Mouse (Mus musculus): ENCODE data around the gene Golph3l. TPM values are rescaled to one million over a fixed set of nuclear protein-coding genes. Genes with fewer than 3 reads are reported as not detected.

The Golph3l gene
- polyA plus RNA-seq, 1 experiment: 15.5 TPM

GRCm38 (mm10) chr3:95660788-95661478 is 72.2 kb downstream of the Golph3l start:
- Histone ChIP-seq H3K4me1 (ENCODE audit: control insufficient read depth, insufficient read depth, low read length) (peaks cover 15% of the 10 kb centered on the region), H3K27ac (ENCODE audit: insufficient read depth, low read length) (no peak overlapping the region), H3K4me3 (ENCODE audit: insufficient read depth, low read length) (peak overlapping the region; percentile 83; the same call in 1 of the 2 replicates)
- TF ChIP-seq CTCF (IDR thresholded peaks at IDR 0.05; ENCODE audit: extremely low read depth, insufficient read depth, low read length): no peak
- no peak for TF ChIP-seq POLR2A (IDR thresholded peaks at IDR 0.05; ENCODE audit: extremely low read depth, insufficient read depth, low read length)

GRCm38 (mm10) chr3:95661945-95662715 is 73.4 kb downstream of the Golph3l start:
- Histone ChIP-seq H3K27ac (ENCODE audit: insufficient read depth, low read length) (no peak overlapping the region), H3K4me3 (ENCODE audit: insufficient read depth, low read length) (no peak overlapping the region), H3K4me1 (ENCODE audit: control insufficient read depth, insufficient read depth, low read length) (peaks cover 15% of the 10 kb centered on the region)
- TF ChIP-seq CTCF (IDR thresholded peaks at IDR 0.05; ENCODE audit: extremely low read depth, insufficient read depth, low read length): no peak
- TF ChIP-seq POLR2A (IDR thresholded peaks at IDR 0.05; ENCODE audit: extremely low read depth, insufficient read depth, low read length): no peak

- TF ChIP-seq CTCF (IDR thresholded peaks at IDR 0.05; ENCODE audit: extremely low read depth, insufficient read depth, low read length): no peak
- Histone ChIP-seq H3K27ac (ENCODE audit: insufficient read depth, low read length) (no peak overlapping the region), H3K4me3 (ENCODE audit: insufficient read depth, low read length) (no peak overlapping the region), H3K4me1 (ENCODE audit: control insufficient read depth, insufficient read depth, low read length) (peaks cover 18% of the 10 kb centered on the region)
Observed at GRCm38 (mm10) chr3:95662724-95663449, 74.2 kb downstream of the Golph3l start.

GRCm38 (mm10) chr3:95663486-95663885 is 74.8 kb downstream of the Golph3l start:
- no peak overlapping the region for H3K27ac ChIP-seq (ENCODE audit: insufficient read depth, low read length)
- TF ChIP-seq CTCF (IDR thresholded peaks at IDR 0.05; ENCODE audit: extremely low read depth, insufficient read depth, low read length): no peak
- TF ChIP-seq POLR2A (IDR thresholded peaks at IDR 0.05; ENCODE audit: extremely low read depth, insufficient read depth, low read length): no peak
- H3K4me3 ChIP-seq (ENCODE audit: insufficient read depth, low read length): no peak overlapping the region
- peaks cover 18% of the 10 kb centered on the region for H3K4me1 ChIP-seq (ENCODE audit: control insufficient read depth, insufficient read depth, low read length)

GRCm38 (mm10) chr3:95663969-95664608 is 75.4 kb downstream of the Golph3l start:
- Histone ChIP-seq H3K4me1 (ENCODE audit: control insufficient read depth, insufficient read depth, low read length) (peaks cover 18% of the 10 kb centered on the region), H3K4me3 (ENCODE audit: insufficient read depth, low read length) (no peak overlapping the region), H3K27ac (ENCODE audit: insufficient read depth, low read length) (no peak overlapping the region)
- TF ChIP-seq CTCF (IDR thresholded peaks at IDR 0.05; ENCODE audit: extremely low read depth, insufficient read depth, low read length) (no peak), POLR2A (IDR thresholded peaks at IDR 0.05; ENCODE audit: extremely low read depth, insufficient read depth, low read length) (no peak)

GRCm38 (mm10) chr3:95664940-95665352 is 76.2 kb downstream of the Golph3l start:
- Histone ChIP-seq H3K27ac (ENCODE audit: insufficient read depth, low read length) (no peak overlapping the region), H3K4me1 (ENCODE audit: control insufficient read depth, insufficient read depth, low read length) (peaks cover 18% of the 10 kb centered on the region), H3K4me3 (ENCODE audit: insufficient read depth, low read length) (no peak overlapping the region)
- no peak for TF ChIP-seq CTCF (IDR thresholded peaks at IDR 0.05; ENCODE audit: extremely low read depth, insufficient read depth, low read length)
- no peak for TF ChIP-seq POLR2A (IDR thresholded peaks at IDR 0.05; ENCODE audit: extremely low read depth, insufficient read depth, low read length)

- H3K27ac ChIP-seq (ENCODE audit: insufficient read depth, low read length): no peak overlapping the region
- TF ChIP-seq CTCF (IDR thresholded peaks at IDR 0.05; ENCODE audit: extremely low read depth, insufficient read depth, low read length) (no peak), POLR2A (IDR thresholded peaks at IDR 0.05; ENCODE audit: extremely low read depth, insufficient read depth, low read length) (no peak)
- H3K4me1 ChIP-seq (ENCODE audit: control insufficient read depth, insufficient read depth, low read length): peaks cover 13% of the 10 kb centered on the region
- no peak overlapping the region for H3K4me3 ChIP-seq (ENCODE audit: insufficient read depth, low read length)
Observed at GRCm38 (mm10) chr3:95666124-95666844, 77.5 kb downstream of the Golph3l start.

- H3K4me1 ChIP-seq (ENCODE audit: control insufficient read depth, insufficient read depth, low read length): peaks cover 10% of the 10 kb centered on the region
- no peak overlapping the region for H3K4me3 ChIP-seq (ENCODE audit: insufficient read depth, low read length)
- TF ChIP-seq CTCF (IDR thresholded peaks at IDR 0.05; ENCODE audit: extremely low read depth, insufficient read depth, low read length): no peak
- TF ChIP-seq POLR2A (IDR thresholded peaks at IDR 0.05; ENCODE audit: extremely low read depth, insufficient read depth, low read length): no peak
- H3K27ac ChIP-seq (ENCODE audit: insufficient read depth, low read length): peak overlapping the region; percentile 5; the same call in 1 of the 2 replicates
Observed at GRCm38 (mm10) chr3:95667521-95667920, 78.8 kb downstream of the Golph3l start.

Measured in cortical plate, adult 2 months (tissue).